Mouse (Mus musculus): ENCODE results near the gene Asic2. TPM values are rescaled to one million over a fixed set of nuclear protein-coding genes. Genes with fewer than 3 reads are reported as not detected.

The Asic2 gene
- polyA plus RNA-seq, 1 experiment from 2014 or later, result not detected

DNA sequence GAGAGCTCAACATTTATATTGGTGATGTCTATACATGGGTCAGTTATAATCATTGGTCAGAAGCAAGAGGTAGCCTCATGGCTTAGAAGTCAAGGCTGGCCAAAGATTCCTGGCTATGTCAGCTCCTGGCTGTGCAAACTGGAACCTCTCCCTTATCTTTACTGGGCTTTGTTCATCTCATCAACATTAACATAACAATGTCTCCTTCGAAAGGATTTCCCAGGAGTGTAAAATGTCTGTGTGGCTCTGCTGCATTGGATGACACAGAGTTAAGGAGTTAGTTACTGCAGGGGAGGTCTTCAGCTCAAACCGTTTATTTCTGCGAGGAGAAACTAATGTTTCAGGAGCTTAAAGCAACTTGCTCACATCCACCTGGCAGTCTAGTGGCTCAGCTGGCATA, 926.6 kb downstream of the Asic2 start:
- no peak overlapping the region for H3K4me2 ChIP-seq (ENCODE audit: low read depth, low read length)
- no peaks in the 10 kb centered on the region for H3K4me1 ChIP-seq (ENCODE audit: control insufficient read depth, low read depth, low read length)
- ATAC-seq (ENCODE audit: low read depth), result no peak
- WGBS (ENCODE audit: insufficient replicate concordance), result 29% methylated on average over 3 of the region's 3 CpGs
- H3K27me3 ChIP-seq (ENCODE audit: control insufficient read depth, insufficient read depth, low read depth, low read length), result no peaks in the 10 kb centered on the region
- no peaks in the 10 kb centered on the region for H3K9me3 ChIP-seq (replicated peaks; ENCODE audit: control insufficient read depth, low read length)
- H3K36me3 ChIP-seq (ENCODE audit: control insufficient read depth, insufficient read depth), result no peaks in the 10 kb centered on the region
- no peak overlapping the region for H3K9ac ChIP-seq (ENCODE audit: low read depth, low read length)
- H3K27ac ChIP-seq (ENCODE audit: low read length), result no peak overlapping the region
- H3K4me3 ChIP-seq (ENCODE audit: low read depth, low read length), result no peak overlapping the region

DNA sequence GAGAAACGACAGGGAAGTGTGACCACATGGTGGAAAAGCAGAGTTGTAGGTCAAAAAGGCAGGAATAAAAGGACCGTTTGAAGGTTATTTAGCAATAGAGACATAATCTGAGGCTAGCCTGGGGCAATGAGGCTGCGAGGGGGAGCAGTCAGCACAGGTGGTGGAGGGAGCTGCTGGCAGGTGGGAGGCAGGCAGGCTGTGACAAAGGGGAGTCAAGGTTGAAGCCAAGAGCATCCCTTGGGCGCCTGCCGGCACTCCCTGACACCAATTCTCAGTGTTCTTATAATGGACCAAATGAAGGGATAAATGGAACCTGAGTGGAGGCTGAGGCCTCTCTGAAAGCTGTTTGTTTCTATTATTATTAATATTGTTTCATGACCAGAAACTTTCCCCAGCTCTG, 928.3 kb downstream of the Asic2 start:
- Histone ChIP-seq H3K9ac (ENCODE audit: low read depth, low read length) (no peak overlapping the region), H3K27me3 (ENCODE audit: control insufficient read depth, insufficient read depth, low read depth, low read length) (no peaks in the 10 kb centered on the region), H3K4me1 (ENCODE audit: control insufficient read depth, low read depth, low read length) (no peaks in the 10 kb centered on the region), H3K9me3 (replicated peaks; ENCODE audit: control insufficient read depth, low read length) (no peaks in the 10 kb centered on the region), H3K4me3 (ENCODE audit: low read depth, low read length) (no peak overlapping the region), H3K36me3 (ENCODE audit: control insufficient read depth, insufficient read depth) (no peaks in the 10 kb centered on the region), H3K4me2 (ENCODE audit: low read depth, low read length) (no peak overlapping the region), H3K27ac (ENCODE audit: low read length) (no peak overlapping the region)
- ATAC-seq (ENCODE audit: low read depth), result no peak
- WGBS (ENCODE audit: insufficient replicate concordance), result 52% methylated on average over 5 of the region's 5 CpGs

DNA sequence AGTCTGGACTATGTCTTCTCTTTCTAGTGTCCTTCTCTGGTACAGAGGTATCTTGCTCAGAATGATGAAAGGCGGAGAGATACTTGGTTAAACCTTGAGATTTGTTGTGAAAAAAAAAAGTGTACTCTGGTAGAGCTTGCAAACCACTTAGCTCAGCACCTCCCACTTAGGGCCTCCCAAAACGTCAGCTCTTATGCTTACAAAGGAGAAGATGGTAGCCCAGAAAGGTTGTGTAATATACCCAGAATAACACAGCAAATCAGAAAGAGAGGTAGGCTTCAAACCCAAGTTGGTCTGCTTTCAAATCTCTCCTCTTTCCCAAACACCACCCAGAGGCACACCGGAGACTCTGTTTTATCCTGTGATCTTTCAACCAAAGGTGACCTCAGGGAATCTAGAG, 936.1 kb downstream of the Asic2 start:
- 63% methylated on average over 3 of the region's 3 CpGs for WGBS (ENCODE audit: insufficient replicate concordance)
- no peak for ATAC-seq (ENCODE audit: low read depth)
- H3K27ac ChIP-seq (ENCODE audit: low read length), result no peak overlapping the region
- H3K4me1 ChIP-seq (ENCODE audit: control insufficient read depth, low read depth, low read length), result no peaks in the 10 kb centered on the region
- no peak overlapping the region for H3K9ac ChIP-seq (ENCODE audit: low read depth, low read length)
- H3K4me2 ChIP-seq (ENCODE audit: low read depth, low read length), result no peak overlapping the region
- no peaks in the 10 kb centered on the region for H3K27me3 ChIP-seq (ENCODE audit: control insufficient read depth, insufficient read depth, low read depth, low read length)
- no peaks in the 10 kb centered on the region for H3K36me3 ChIP-seq (ENCODE audit: control insufficient read depth, insufficient read depth)
- no peaks in the 10 kb centered on the region for H3K9me3 ChIP-seq (replicated peaks; ENCODE audit: control insufficient read depth, low read length)
- H3K4me3 ChIP-seq (ENCODE audit: low read depth, low read length), result no peak overlapping the region

DNA sequence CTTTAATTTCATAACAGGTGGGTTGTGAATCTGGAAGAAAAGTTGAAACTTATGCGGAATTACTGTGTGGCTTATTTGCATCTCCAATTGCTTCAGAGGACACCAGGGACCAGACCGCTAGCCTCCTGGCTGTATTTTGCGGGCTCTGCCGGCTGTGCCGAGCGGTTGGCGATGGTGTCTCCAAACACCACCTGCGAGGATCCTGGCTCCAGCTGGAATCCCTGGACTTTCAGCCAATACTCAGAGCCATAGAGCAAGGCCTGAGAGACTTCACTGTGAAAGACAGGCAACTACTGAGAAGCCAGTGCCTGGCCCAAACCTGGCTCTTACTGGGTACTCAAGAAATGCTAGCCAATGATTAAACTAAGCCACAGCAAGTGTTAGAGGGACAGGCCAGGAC, 953.5 kb downstream of the Asic2 start:
- no peaks in the 10 kb centered on the region for H3K9me3 ChIP-seq (replicated peaks; ENCODE audit: control insufficient read depth, low read length)
- WGBS (ENCODE audit: insufficient replicate concordance), result 77% methylated on average over 8 of the region's 8 CpGs
- no peak overlapping the region for H3K4me2 ChIP-seq (ENCODE audit: low read depth, low read length)
- no peak overlapping the region for H3K4me3 ChIP-seq (ENCODE audit: low read depth, low read length)
- no peaks in the 10 kb centered on the region for H3K27me3 ChIP-seq (ENCODE audit: control insufficient read depth, insufficient read depth, low read depth, low read length)
- H3K4me1 ChIP-seq (ENCODE audit: control insufficient read depth, low read depth, low read length), result no peaks in the 10 kb centered on the region
- ATAC-seq (ENCODE audit: low read depth), result no peak
- no peak overlapping the region for H3K9ac ChIP-seq (ENCODE audit: low read depth, low read length)
- no peak overlapping the region for H3K27ac ChIP-seq (ENCODE audit: low read length)
- H3K36me3 ChIP-seq (ENCODE audit: control insufficient read depth, insufficient read depth), result no peaks in the 10 kb centered on the region

DNA sequence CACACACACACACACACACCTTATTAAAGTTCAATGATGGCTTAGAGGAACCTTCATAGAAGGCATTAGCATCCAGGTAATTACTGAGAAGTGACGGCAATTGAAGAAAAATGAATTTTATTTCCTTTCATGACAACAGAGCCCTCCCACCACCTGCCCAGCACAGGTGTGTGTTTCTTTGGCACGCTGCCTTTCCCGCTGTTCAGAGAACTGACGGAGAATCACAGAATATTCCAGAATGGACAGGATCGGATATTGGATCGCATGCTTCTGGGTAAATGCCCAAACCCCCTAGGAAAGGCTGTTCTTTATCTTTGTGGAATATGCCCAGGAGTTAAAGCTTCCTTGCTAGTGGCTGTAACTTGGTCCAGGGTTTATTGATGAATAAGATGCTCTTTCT, 954.8 kb downstream of the Asic2 start:
- Histone ChIP-seq H3K9ac (ENCODE audit: low read depth, low read length) (no peak overlapping the region), H3K27ac (ENCODE audit: low read length) (no peak overlapping the region), H3K36me3 (ENCODE audit: control insufficient read depth, insufficient read depth) (no peaks in the 10 kb centered on the region), H3K4me1 (ENCODE audit: control insufficient read depth, low read depth, low read length) (no peaks in the 10 kb centered on the region), H3K4me3 (ENCODE audit: low read depth, low read length) (no peak overlapping the region), H3K27me3 (ENCODE audit: control insufficient read depth, insufficient read depth, low read depth, low read length) (no peaks in the 10 kb centered on the region), H3K4me2 (ENCODE audit: low read depth, low read length) (no peak overlapping the region), H3K9me3 (replicated peaks; ENCODE audit: control insufficient read depth, low read length) (no peaks in the 10 kb centered on the region)
- 82% methylated on average over 6 of the region's 6 CpGs for WGBS (ENCODE audit: insufficient replicate concordance)
- no peak for ATAC-seq (ENCODE audit: low read depth)

DNA sequence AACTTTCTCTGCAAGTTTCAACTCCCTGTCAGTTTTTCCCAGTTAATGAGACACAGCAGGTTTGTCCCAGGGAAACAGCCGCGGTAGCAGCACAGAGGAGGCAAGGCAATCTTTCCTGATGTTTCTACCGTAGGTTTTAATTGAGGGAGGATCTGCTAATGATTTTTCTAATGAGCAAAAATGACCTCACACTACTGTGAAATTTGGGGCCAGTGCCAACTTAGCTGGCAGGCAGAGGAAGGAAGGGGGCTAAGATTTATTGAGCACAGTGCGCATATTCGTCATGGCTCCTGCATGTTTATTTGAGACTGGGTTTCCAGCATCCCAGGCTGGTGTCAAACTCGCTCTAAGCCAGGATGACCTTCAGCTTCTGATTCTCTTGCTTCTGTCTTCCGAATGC, 957.5 kb downstream of the Asic2 start:
- 56% methylated on average over 7 of the region's 7 CpGs for WGBS (ENCODE audit: insufficient replicate concordance)
- Histone ChIP-seq H3K4me1 (ENCODE audit: control insufficient read depth, low read depth, low read length) (no peaks in the 10 kb centered on the region), H3K27me3 (ENCODE audit: control insufficient read depth, insufficient read depth, low read depth, low read length) (no peaks in the 10 kb centered on the region), H3K4me3 (ENCODE audit: low read depth, low read length) (no peak overlapping the region), H3K9ac (ENCODE audit: low read depth, low read length) (no peak overlapping the region), H3K27ac (ENCODE audit: low read length) (no peak overlapping the region), H3K36me3 (ENCODE audit: control insufficient read depth, insufficient read depth) (no peaks in the 10 kb centered on the region), H3K9me3 (replicated peaks; ENCODE audit: control insufficient read depth, low read length) (no peaks in the 10 kb centered on the region), H3K4me2 (ENCODE audit: low read depth, low read length) (no peak overlapping the region)
- ATAC-seq (ENCODE audit: low read depth), result no peak

DNA sequence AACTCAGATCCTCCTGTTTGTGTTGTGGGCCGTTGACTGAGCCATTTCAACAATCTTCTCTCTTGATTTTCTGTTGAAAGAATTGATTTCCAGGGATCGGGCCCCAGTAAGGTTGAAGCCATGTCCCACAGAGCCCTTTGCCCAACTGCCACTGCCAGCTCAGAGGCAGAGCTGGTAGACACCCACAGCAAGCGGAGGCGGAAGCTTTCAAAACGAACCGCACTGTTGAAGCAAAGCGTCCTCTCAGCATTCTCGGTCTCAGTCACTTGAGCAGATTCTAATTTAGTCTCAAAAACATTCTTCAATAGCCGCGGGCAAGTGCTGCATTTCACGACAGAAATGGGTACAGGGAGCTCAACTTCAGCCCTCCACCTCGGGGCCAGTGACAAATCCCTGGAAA, 958.9 kb downstream of the Asic2 start:
- WGBS (ENCODE audit: insufficient replicate concordance), result 72% methylated on average over 12 of the region's 12 CpGs
- H3K9ac ChIP-seq (ENCODE audit: low read depth, low read length), result no peak overlapping the region
- H3K9me3 ChIP-seq (replicated peaks; ENCODE audit: control insufficient read depth, low read length), result no peaks in the 10 kb centered on the region
- no peak overlapping the region for H3K27ac ChIP-seq (ENCODE audit: low read length)
- no peak for ATAC-seq (ENCODE audit: low read depth)
- H3K27me3 ChIP-seq (ENCODE audit: control insufficient read depth, insufficient read depth, low read depth, low read length), result no peaks in the 10 kb centered on the region
- H3K4me3 ChIP-seq (ENCODE audit: low read depth, low read length), result no peak overlapping the region
- H3K4me2 ChIP-seq (ENCODE audit: low read depth, low read length), result no peak overlapping the region
- H3K4me1 ChIP-seq (ENCODE audit: control insufficient read depth, low read depth, low read length), result no peaks in the 10 kb centered on the region
- no peaks in the 10 kb centered on the region for H3K36me3 ChIP-seq (ENCODE audit: control insufficient read depth, insufficient read depth)

DNA sequence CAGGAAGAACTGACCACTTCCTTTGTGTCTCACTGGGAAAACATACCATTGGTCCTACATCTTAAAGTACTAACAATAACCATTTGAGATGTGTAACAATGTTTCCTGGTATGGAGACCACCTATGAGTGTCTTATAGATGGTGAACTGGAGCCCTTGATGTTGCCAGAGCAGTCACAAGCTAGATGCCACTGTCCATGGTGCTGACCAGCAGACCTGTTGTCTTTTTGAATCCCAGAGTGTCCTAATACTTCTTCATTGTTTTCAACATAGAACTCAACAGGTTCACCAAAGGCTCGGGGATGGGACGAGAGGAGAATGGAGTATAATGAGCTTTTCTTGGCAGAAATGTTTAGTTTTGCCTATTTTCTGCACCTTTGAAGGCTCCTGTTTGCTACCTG, 962.4 kb downstream of the Asic2 start:
- H3K4me3 ChIP-seq (ENCODE audit: low read depth, low read length), result no peak overlapping the region
- H3K4me1 ChIP-seq (ENCODE audit: control insufficient read depth, low read depth, low read length), result no peaks in the 10 kb centered on the region
- H3K9ac ChIP-seq (ENCODE audit: low read depth, low read length), result no peak overlapping the region
- no peaks in the 10 kb centered on the region for H3K9me3 ChIP-seq (replicated peaks; ENCODE audit: control insufficient read depth, low read length)
- no peaks in the 10 kb centered on the region for H3K27me3 ChIP-seq (ENCODE audit: control insufficient read depth, insufficient read depth, low read depth, low read length)
- no peak overlapping the region for H3K27ac ChIP-seq (ENCODE audit: low read length)
- no peak overlapping the region for H3K4me2 ChIP-seq (ENCODE audit: low read depth, low read length)
- 37% methylated on average over 2 of the region's 2 CpGs for WGBS (ENCODE audit: insufficient replicate concordance)
- ATAC-seq (ENCODE audit: low read depth), result no peak
- H3K36me3 ChIP-seq (ENCODE audit: control insufficient read depth, insufficient read depth), result no peaks in the 10 kb centered on the region

DNA sequence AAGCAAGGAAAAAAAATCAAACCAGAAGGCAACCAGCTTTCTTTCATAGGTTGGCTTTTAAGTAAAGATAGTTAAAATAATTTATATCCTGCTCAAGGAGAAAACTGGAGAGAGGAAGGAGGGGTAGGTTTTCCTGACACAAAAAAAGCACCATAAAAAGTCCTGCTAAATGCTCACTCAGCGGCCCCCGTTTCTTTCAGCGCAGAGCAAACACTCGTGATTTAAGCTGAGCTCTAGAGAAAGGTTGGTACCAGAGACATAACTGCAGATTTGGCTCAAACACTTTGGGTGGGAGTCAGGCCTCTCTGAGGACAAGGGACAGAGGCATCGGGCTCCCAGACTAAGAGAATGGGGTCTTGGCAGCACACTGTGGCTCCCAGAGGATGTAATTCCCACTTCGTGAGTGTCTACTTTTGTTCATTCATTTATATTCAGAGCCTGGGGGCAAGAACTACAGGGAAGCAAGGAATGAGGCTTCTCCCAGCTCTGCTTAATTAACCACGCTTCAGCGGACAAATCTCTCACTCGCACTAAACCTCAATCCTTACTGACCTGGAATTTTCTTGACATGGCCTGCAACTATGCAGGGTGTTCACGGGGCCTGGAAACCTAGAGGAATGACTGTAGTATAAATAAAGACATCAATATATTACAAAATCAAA, 965.4 kb downstream of the Asic2 start:
- ATAC-seq (ENCODE audit: low read depth), result no peak
- Histone ChIP-seq H3K36me3 (ENCODE audit: control insufficient read depth, insufficient read depth) (no peaks in the 10 kb centered on the region), H3K9me3 (replicated peaks; ENCODE audit: control insufficient read depth, low read length) (no peaks in the 10 kb centered on the region), H3K4me1 (ENCODE audit: control insufficient read depth, low read depth, low read length) (no peaks in the 10 kb centered on the region), H3K4me2 (ENCODE audit: low read depth, low read length) (no peak overlapping the region), H3K27me3 (ENCODE audit: control insufficient read depth, insufficient read depth, low read depth, low read length) (no peaks in the 10 kb centered on the region), H3K27ac (ENCODE audit: low read length) (no peak overlapping the region), H3K9ac (ENCODE audit: low read depth, low read length) (no peak overlapping the region), H3K4me3 (ENCODE audit: low read depth, low read length) (no peak overlapping the region)
- WGBS (ENCODE audit: insufficient replicate concordance), result 66% methylated on average over 10 of the region's 10 CpGs

Data from liver, embryonic 16.5 days (tissue).